Mouse (Mus musculus) CD4-positive helper T cell, adult 2 months (primary cell): ENCODE results near the gene Zfp777.
A peak's percentile ranks its signal among the peaks of the same experiment; 100 is the strongest.

Source experiments
- DNase-seq: peaks from one replicate; pipeline ENCODE4 v3.0.0-alpha.2; 2012; ENCODE audit warnings: low read depth, missing footprints, low spot score

The Zfp777 gene

DNA sequence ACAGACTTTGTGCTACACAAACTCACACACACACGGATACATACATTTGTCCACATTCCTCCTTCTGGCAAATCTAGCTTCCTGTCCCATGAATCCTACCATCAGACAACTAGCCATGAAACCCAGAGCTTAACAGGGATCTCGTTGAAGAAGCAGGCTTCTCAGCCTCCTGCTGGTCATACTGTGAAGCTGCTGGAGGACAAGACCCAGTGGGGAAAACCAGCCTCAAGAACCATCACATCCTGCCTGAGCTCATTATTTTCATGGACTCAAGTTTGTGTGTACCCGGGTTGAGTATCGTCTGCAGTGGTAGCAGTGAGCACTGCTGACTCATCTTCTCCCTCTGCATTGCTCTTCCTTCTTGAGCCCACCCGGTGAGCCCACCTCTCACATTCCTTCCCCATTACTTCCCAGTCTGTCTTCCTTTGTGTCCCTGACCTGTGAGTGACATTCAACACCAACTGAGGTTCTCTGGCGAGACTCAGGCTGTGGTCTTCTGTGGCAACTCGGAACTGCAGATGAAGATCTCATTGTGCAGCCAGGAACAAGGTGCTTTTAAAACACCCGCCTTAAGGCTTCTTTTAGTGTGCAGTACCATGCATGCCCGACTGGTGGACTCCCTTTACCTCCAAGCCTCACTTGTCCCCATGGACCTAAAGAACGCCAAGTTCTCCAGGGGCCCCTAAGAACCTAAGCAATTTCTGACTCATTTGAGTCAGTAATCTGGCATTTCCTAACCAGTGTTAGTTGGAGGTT is 22.6 kb downstream of the Zfp777 start:
- DNase-seq, result no peak

DNA sequence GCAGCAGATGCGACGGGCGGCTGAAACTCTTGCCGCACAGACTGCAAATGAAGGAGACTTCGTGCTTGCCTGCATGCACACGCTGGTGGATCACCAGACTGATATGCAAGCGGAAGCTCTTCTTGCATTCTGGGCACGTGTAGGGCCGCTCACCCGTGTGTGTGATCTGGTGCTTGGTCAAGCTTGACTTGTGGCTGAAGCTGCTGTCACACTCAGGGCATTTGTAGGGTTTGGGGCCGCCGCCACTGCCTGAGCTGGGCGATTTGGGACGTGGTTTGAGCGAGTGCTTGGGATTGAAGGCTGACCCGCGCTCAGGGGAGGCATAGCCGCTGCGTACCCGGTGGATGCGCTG is 23.7 kb downstream of the Zfp777 start:
- DNase-seq, result no peak

DNA sequence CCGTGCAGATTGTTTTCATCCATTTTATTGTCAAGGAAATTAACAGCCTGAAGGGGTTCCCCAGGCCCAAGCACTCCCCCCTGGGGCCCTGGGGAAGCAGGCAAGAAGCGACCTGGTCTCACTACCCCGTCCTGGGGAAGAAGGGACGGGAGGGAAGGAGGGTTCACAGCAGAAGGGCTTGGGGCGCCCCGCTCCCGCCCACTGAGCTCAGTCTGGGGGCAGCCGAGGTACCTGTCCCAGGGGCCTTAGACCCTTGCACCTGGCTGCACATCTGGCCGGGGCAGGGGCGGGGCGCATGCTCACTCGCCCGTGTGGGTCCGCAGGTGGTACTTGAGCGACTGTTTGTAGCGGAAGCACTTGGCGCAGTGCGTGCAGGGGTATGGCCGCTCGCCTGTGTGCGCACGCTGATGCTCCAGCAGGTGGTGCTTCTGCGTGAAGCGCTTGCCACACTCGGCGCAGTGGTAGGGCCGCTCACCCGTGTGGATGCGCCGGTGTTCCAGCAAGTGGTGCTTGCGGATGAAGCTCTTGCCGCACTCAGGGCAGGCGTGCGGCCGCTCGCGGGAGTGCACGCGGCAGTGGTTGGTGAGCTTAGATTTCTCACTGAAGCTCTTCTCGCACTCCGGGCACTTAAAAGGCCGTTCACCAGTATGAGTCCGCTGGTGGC is 24.2 kb downstream of the Zfp777 start:
- DNase-seq, result no peak

DNA sequence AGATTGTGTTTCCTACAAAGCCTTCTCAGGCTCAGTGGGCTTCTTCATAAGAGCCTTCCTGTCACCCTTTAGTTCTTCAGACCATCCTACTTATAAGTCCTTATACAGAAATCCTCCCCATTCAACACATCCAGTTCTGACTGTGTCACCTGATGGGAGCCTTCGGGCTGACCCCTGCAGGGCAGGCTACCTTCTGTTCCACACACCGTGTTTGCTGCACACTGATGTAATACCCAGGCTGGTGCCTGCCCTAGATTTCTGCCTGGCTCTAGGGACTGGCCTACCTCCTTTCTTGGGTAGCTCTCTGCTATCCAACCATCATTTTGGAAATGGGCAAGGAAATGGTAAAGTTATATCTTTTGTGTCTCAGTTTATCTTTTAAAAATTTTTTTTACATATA is 26.0 kb downstream of the Zfp777 start:
- DNase-seq, result no peak

DNA sequence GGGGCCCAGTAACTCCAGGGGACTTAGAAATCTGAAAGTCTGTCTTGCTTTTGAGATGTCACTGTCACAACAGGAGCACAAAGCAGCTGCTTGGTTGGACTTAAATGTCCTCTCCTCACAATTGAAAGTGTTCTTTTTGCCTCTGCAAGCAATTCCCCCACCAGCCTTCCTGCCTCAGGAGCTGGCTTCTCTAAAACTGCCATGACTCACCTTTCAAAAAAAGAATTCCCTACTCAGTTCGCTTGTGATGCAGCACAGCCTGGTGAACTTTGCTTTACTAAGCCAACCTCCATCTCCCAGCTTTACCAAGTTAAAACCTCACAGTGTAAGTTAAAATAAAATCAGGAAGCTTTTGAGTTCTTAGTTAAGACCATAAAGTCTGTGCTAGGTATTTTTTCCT is 27.0 kb downstream of the Zfp777 start:
- no peak for DNase-seq

DNA sequence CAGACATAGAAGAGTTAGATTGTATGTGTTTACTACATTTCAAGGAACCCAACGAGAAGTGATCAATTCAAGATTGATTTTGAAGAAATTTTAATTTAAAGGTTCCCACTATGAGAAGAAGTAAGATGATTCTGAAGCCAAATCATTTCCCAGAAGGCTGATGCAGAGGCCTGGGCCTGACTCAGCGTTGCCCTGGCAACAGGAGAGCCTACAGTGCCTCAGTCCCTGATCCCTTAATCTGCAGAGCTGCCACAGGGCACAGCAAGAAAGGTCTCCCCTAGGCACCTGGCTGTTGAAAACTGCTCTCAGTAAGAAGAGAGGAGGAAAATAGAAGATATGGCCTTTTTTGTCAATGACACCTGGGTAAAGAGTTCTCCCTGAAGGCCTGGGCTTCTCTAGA is 28.7 kb downstream of the Zfp777 start:
- no peak for DNase-seq

DNA sequence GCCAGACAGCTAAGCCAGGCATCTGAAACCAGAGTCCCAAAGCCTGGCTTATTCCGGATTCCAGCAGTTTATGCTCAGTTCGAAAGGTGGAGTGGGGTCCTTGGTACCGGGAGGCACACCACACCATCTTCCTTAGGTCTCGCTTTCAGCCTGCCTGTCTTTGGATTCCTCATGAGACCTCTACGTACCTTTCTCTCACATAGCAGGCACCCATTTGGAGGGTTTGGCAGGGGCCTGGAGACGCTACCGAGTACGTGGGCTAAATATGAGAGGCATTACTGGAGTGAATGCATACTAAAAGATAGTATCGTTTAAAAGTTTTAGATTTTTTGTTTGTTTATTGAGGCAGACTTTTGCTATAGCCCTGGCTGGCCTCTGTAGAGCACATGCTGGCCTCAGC is 31.9 kb downstream of the Zfp777 start:
- DNase-seq, result no peak

DNA sequence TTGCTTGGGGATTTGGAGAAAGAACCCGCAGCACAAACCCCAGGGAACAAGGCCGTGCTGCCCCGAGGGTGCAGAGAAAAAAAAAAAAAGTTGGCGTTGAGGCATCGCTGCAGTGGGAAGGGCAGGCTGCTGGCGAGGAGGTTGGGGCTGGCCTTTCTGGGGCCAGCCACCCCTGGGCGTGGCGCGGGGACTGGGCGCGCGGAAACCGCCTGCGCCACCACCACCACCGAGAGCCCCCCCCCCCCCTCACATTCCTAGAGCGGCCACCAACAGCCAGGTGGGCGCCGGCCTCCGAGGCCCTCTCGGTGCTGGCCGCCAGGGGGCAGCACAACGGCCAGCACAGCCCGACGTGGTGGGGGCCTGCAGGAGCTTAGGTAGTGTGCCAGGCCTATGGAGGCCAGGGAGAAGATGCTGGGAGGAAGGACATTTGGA is 32.6 kb downstream of the Zfp777 start:
- peak; percentile 83 for DNase-seq

DNA sequence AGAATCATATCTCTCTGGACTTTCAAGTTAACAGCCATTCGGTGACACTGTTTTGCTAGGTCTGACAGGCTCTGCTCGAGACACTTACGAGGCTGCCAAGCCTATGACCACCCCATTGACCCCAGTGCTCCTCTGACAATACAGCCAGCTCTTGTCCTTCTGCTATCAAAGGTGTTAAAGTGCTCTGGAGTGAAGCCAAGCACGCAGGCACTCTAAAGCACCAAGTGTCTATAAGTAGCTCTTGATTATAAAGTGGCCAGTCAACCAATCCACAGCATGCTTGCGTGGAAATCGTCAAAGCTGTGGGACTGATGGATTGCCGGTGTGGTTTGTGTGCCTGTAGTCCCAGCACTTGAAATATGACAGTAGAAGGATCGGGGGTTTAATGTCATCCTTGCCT is 38.0 kb downstream of the Zfp777 start:
- no peak for DNase-seq

DNA sequence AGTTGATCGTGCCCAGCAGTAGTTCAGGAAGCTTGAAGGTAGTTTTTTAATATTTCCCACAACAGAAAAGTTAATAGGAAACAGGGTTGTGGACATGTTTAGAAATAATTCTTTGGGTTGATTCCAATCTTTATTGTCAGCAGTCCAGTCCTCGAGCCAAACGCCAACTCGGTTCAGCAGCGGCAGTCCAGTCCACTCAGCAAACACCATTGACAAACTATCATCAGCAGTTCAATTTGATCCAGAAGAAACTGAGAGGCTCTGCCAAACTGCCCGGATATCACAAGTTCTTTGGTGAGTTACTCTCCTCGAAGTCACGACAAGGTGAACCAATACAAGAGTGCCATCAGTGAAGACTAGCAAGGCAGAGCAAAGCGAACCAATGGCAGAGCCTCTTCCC is 53.0 kb downstream of the Zfp777 start:
- no peak for DNase-seq

DNA sequence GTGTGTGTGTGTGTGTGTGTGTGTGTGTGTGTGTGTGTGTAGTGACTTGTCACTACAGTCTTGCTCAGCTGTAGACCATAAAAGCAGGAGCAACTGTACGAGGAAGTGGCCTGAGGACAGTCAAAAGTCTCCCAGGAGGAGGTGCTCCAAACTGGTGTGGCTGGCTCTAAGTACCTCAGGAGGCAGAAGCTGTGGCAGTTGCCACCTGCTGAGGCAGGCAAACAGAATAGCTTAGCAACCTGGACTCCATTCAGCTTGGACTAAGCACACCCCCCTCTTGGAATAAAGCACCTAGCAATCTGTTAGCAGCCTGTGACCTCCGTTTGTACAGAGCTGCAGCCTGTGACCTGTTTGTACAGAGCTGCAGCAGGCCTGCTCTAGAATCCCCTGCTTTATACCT is 64.8 kb downstream of the Zfp777 start:
- DNase-seq, result no peak

DNA sequence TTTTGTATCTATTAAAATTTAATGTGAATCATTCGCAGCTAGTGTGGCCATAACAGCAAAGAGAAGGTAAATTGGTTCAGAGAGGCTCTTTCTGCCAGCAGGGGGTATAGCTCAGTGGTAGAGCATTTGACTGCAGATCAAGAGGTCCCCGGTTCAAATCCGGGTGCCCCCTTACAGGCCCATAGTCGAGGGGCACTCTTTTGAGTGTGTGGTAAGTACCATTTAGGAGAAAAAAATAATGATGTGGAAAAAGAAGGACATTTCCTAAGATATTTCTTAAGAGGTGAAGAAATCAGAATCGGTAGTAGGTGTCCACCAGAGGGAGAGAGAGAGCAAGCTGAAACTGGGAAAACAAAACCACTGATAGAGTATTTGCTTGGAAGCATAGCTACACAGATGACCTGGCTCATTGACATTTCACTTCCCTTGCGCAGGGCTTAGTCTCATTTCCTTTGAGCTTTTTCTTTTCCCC is 69.8 kb downstream of the Zfp777 start:
- DNase-seq, result peak; percentile 65

DNA sequence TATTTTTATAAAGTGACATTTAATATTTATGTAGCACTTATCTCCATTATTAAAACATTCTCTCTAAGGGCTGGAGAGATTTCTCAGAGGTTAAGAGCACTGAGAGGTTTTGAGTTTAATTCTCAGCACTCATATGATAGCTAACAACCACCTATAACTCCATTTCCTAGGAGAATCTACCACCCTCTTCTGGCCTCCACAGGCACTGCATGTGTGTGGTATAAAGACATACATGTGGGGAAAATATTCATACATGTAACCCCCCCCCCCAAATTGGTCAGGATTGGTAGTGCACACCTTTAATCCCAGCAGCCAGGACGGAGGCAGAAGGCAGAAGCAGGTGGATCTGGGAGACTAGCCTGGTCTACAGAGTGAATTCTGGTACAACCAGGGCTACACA is 74.1 kb downstream of the Zfp777 start:
- peak; percentile 25 for DNase-seq
